8 mouse cellular contexts compared by ENCODE assay signal in the genomic region with DNA sequence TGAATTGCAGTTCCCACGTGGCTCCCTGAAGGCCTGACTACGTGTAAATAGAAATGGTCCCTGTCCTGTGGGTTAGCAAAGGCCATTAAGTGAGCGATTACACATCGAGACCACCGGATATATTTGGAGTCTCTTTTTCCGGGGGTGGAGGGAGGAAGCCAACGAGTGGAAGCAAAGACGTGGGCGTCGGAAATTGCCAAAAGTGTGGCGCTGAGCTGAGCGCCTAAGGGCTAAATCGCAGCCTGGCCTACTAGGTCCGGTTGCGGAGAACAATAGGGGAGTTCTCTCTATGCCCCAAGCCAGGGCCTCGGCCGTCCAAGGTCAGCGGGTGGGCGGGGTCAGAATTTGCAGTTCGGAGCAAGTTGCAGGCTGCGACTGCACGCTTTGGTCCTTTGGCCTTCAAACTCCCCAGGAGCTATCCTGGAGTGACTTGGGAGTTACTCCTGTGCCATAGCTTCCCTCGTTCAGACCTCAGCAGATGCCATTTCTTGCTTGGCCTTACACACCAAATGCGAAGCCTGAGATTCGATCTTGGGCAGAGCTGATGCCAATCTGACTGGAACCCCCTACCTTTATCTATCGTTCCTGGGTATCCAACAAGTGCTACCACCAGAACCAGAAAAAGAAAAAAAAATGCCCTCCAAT. TPM values are rescaled to one million over a fixed set of nuclear protein-coding genes. Genes with fewer than 3 reads are reported as not detected.
DNase-seq lines count a peak whose midpoint lies in the region; ATAC-seq and TF ChIP-seq lines count a peak whose summit lies in the region.

No protein-coding gene starts in this region.

- H3K4me2 ChIP-seq in hindbrain, postnatal 0 days (ENCODE audit: low read depth, low read length): no peak overlapping the region
- peak overlapping the region; percentile 81 for H3K4me2 ChIP-seq in kidney, embryonic 16.5 days (replicated peaks; ENCODE audit: low read depth, low read length)

- H3K9ac ChIP-seq in hindbrain, postnatal 0 days (replicated peaks; ENCODE audit: low read length): no peak overlapping the region
- H3K9ac ChIP-seq in kidney, embryonic 16.5 days (replicated peaks; ENCODE audit: low read length): peak overlapping the region; percentile 33; the same call in 1 of the 2 replicates

- peak overlapping the region; percentile 83 for H3K4me3 ChIP-seq in hindbrain, embryonic 10.5 days
- H3K4me3 ChIP-seq in hindbrain, postnatal 0 days (ENCODE audit: low read length): no peak overlapping the region
- H3K4me3 ChIP-seq in kidney, embryonic 16.5 days (ENCODE audit: low read length): peak overlapping the region; percentile 56
- H3K4me3 ChIP-seq in layer of hippocampus, adult 2 months: no peak overlapping the region

- peaks cover 78% of the 10 kb centered on the region for H3K27me3 ChIP-seq in hindbrain, embryonic 10.5 days (ENCODE audit: insufficient read depth, poor library complexity, severe bottlenecking)
- H3K27me3 ChIP-seq in hindbrain, postnatal 0 days (ENCODE audit: insufficient read depth, low read length): peaks cover 46% of the 10 kb centered on the region
- H3K27me3 ChIP-seq in kidney, embryonic 16.5 days (ENCODE audit: insufficient read depth, low read length): peaks cover 44% of the 10 kb centered on the region

- 2% methylated on average over 26 of the region's 26 CpGs for WGBS in hindbrain, embryonic 10.5 days
- whole genome bisulfite sequencing in hindbrain, postnatal 0 days: 10% methylated on average over 26 of the region's 26 CpGs
- WGBS in kidney, embryonic 16.5 days: 5% methylated on average over 26 of the region's 26 CpGs

- peak overlapping the region; percentile 30; the same call in 1 of the 2 replicates for H3K27ac ChIP-seq in hindbrain, embryonic 10.5 days
- H3K27ac ChIP-seq in hindbrain, postnatal 0 days: no peak overlapping the region
- H3K27ac ChIP-seq in kidney, embryonic 16.5 days (ENCODE audit: low read length): peak overlapping the region; percentile 61
- H3K27ac ChIP-seq in layer of hippocampus, adult 2 months: no peak overlapping the region

- H3K9me3 ChIP-seq in hindbrain, embryonic 10.5 days: no peaks in the 10 kb centered on the region
- no peaks in the 10 kb centered on the region for H3K9me3 ChIP-seq in hindbrain, postnatal 0 days (ENCODE audit: low read length)
- no peaks in the 10 kb centered on the region for H3K9me3 ChIP-seq in kidney, embryonic 16.5 days (ENCODE audit: low read length)

- no peak for ATAC-seq in hindbrain, postnatal 0 days
- ATAC-seq in kidney, embryonic 16.5 days (ENCODE audit: low FRiP score, low TSS enrichment): no peak

- no peak for TF ChIP-seq CTCF in hindbrain, postnatal 0 days (IDR thresholded peaks at IDR 0.05; ENCODE audit: low read depth)
- TF ChIP-seq CTCF in layer of hippocampus, adult 2 months (conservative IDR thresholded peaks at IDR 0.05): no peak

- peak; percentile 64 for DNase-seq in hindbrain, embryonic 10.5 days (ENCODE audit: low spot score)
- no peak for DNase-seq in hindbrain, postnatal 0 days (ENCODE audit: low spot score)
- DNase-seq in embryo, embryonic 10.5 days (ENCODE audit: low spot score): peak; percentile 70
- DNase-seq in neural tube, embryonic 10.5 days (ENCODE audit: extremely low spot score, low spot score): peak; percentile 62
- no peak for DNase-seq in layer of hippocampus, adult 11-12 months (ENCODE audit: low spot score)
- no peak for DNase-seq in layer of hippocampus, adult 8-10 months (ENCODE audit: low spot score in 2 of 2)
- no peak for DNase-seq in layer of hippocampus, adult 2 months (ENCODE audit: low spot score in 2 of 2)

- H3K4me1 ChIP-seq in hindbrain, embryonic 10.5 days (replicated peaks): peaks cover 65% of the 10 kb centered on the region
- peaks cover 7% of the 10 kb centered on the region for H3K4me1 ChIP-seq in hindbrain, postnatal 0 days (ENCODE audit: insufficient read depth, low read length)
- H3K4me1 ChIP-seq in kidney, embryonic 16.5 days (ENCODE audit: insufficient read depth, low read length): peaks cover 42% of the 10 kb centered on the region

- H3K36me3 ChIP-seq in hindbrain, embryonic 10.5 days: no peaks in the 10 kb centered on the region
- no peaks in the 10 kb centered on the region for H3K36me3 ChIP-seq in hindbrain, postnatal 0 days (ENCODE audit: insufficient read depth, low read length)
- H3K36me3 ChIP-seq in kidney, embryonic 16.5 days (ENCODE audit: insufficient read depth, low read length): no peaks in the 10 kb centered on the region

RNA-seq across cellular contexts. Expression of a gene that starts 2.3 kb away (rescaled TPM):
- 13.1 and 13.4 TPM in 2 replicates for polyA plus RNA-seq in hindbrain, embryonic 10.5 days (2016; fragmentation: Nextera tagmentation; extraction: Ambion mirVana)
- total RNA-seq in hindbrain, postnatal 0 days (2014; rRNA removed): 12.4 and 13.3 TPM in 2 replicates
- polyA plus RNA-seq in hindbrain, postnatal 0 days (2015; fragmentation: Nextera tagmentation; extraction: Ambion mirVana): 2.6 and 2.8 TPM in 2 replicates
- 33.4 and 34.0 TPM in 2 replicates for polyA plus RNA-seq in kidney, embryonic 16.5 days (2015; fragmentation: Nextera tagmentation; extraction: Ambion mirVana)
- 1 to 10 TPM in 2 of 4 experiments, under 1 TPM in 2; 0.45 to 1.6 (median 0.90) TPM for total RNA-seq in layer of hippocampus, adult 8-10 months (2022)
- total RNA-seq in layer of hippocampus, adult 2 months (2021): under 1 TPM; 0.26 to 0.37 TPM

Comparison
In these comparisons a context has a peak if more than half of its experiments do, and no peak if none do; other contexts are left out.
1. DNase-seq: peak in hindbrain, embryonic 10.5 days (single experiment), embryo, embryonic 10.5 days (single experiment) and neural tube, embryonic 10.5 days (single experiment); none in hindbrain, postnatal 0 days (single experiment), layer of hippocampus, adult 11-12 months (single experiment), layer of hippocampus, adult 8-10 months (0 of 2) and layer of hippocampus, adult 2 months (0 of 2).
2. H3K27ac ChIP-seq: peak in hindbrain, embryonic 10.5 days (single experiment) and kidney, embryonic 16.5 days (single experiment); none in hindbrain, postnatal 0 days (single experiment) and layer of hippocampus, adult 2 months (single experiment).
3. H3K4me3 ChIP-seq: peak in hindbrain, embryonic 10.5 days (single experiment) and kidney, embryonic 16.5 days (single experiment); none in hindbrain, postnatal 0 days (single experiment) and layer of hippocampus, adult 2 months (single experiment).